Mouse (Mus musculus): ENCODE results near the gene Ctnnd2.

- TF ChIP-seq CTCF (IDR thresholded peaks at IDR 0.05), result no peak
- no peak for TF ChIP-seq EP300 (IDR thresholded peaks at IDR 0.05; ENCODE audit: insufficient read depth, low read depth, low read length)
- TF ChIP-seq POLR2A (IDR thresholded peaks at IDR 0.05; ENCODE audit: insufficient read depth, low read depth, low read length), result no peak
Measured at GRCm38 (mm10) chr15:30857277-30858176, 685.1 kb downstream of the Ctnnd2 start.
